Mouse (Mus musculus) embryo, embryonic 10.5 days (tissue): Measurements from ENCODE around the gene 1190005I06Rik.

Experiments used
- DNase-seq: peaks from one replicate; pipeline ENCODE4 v3.0.0-alpha.2; 2015; ENCODE audit warnings: low spot score

1190005I06Rik gene

DNA sequence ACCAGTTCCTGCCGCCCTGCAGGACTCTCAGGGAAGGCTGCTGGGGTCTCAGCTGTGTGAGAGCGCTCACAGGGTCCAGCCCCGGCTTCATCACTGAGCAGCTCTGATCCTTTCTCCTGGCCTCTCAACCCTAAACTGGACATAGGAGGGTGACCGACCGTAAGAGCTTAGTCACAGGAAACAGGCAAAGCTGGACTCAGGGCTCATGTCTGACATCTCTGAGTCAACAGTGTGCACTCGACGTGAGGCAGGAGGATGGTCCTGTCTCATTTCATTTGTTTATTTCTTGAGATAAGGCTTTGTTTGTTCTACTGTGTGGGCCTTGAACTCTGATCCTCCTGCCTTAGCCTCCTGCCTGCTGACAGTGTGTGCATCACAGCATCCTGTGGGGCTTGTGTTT is 27.0 kb downstream of the 1190005I06Rik start:
- no peak for DNase-seq

DNA sequence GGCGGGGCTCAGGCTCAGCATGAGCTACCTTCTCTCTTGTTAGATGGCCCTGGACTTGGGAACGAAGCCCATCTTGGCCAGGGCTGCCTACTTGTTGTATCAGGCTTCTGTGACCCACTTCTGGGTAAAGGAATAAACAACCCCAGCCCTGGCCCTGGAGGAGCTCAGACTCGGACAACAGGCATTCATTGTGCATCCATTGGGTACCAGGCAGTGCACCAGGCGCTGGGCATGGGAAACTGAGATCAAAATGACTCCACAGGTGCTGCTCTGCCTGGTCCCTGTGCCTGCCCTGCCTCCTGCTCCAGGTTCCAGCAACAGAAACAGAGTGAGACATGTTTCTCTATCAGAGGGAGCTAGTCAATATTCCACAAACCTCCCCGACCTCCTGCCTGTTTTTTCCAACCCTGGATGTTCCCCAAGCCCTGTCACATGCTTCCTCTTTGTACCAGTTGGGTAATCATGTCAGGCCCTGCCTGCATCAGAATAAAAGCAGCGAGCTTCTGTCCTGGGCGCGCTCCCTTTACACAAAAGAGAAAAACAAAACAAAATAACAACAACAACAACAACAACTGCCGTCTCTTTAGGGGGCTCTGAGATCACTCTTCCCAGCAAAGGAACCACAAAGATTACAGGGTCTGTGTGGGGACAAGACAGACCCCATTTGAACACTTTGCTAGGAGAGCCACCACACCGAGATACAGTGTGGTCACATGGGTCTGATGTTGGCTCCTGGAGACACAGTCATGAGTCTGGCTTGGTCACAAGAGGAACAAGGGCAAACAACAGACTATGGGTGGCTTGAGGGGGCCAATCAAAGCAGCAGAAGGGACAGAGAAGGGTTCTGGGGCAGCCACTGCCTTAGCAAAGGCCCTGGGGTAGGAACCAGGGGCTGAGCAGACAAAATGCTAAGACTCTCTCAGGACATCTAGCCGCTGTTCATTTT is 27.9 kb downstream of the 1190005I06Rik start:
- no peak for DNase-seq

GRCm38 (mm10) chr8:120618110-120618509 is 29.3 kb downstream of the 1190005I06Rik start:
- DNase-seq = peak; percentile 95

DNA sequence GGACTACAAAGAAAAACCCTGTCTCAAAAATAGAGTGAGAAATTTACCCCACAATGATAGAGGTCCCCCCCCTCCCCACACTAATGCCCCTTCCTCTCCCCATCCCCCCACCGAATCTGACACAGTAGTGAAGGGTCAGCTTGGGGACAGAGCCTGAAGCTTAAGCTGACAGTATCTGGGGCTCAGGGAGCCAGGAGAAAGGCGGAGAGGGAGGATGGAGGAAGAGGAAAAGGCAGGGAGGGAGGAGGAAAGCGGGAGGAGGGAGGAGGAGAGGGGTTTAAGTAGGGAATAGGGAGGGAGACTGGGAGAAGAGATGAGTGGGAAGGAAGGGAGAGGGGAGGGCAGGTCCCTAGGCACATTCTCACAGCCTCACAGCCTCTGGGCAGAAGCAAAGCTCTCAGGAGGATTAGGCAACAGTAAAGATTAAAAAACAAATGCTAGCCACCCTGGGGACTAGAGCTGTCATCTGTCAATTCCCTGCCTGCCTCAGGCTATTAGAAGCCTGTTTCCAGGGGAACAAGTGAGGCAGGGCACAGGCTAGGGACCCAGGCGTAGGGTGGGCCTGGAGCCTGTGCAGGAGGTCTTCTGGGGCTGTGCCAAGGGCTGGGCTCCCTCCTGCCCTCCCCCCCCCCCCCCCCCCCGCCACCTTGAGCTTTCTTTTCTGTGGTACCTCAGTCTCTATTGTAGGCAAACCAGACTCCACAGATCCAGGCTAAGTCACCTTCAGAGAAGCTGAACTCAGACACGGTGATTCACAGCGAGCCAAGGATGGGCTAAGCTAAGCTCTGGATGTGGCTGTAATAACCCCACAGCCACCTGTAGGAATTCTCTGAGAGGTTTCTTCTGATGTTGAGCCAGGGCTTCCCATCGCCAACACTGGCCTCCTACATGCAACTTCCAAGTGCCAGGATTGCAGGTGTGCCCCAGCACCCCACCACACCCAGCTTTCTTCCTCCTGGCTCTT is 30.5 kb downstream of the 1190005I06Rik start:
- peak; percentile 64 for DNase-seq

GRCm38 (mm10) chr8:120614491-120614890 is 32.9 kb downstream of the 1190005I06Rik start:
- no peak for DNase-seq

DNA sequence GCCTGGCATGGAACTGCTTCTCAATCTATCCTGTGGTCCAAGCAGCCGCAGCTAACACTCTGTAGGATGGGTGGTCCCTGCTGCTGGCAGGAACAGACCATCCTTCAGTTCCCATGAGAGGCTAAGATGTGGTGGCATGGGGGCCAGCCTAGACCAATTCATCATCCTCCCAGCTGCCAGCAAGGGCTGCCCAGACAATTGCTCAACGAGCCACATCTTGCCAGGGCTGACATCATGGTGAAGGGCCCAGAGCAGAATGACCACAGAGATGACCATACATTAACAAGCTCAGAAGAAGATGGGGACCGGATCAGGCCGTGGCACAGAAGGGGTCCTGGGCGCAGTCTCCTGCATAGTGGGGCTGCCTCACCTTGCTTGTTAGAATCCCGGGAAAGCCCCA is 36.6 kb downstream of the 1190005I06Rik start:
- DNase-seq = no peak

GRCm38 (mm10) chr8:120607885-120608284 is 39.5 kb downstream of the 1190005I06Rik start:
- peak; percentile 88 for DNase-seq

GRCm38 (mm10) chr8:120607460-120607859 is 40.0 kb downstream of the 1190005I06Rik start:
- no peak for DNase-seq

DNA sequence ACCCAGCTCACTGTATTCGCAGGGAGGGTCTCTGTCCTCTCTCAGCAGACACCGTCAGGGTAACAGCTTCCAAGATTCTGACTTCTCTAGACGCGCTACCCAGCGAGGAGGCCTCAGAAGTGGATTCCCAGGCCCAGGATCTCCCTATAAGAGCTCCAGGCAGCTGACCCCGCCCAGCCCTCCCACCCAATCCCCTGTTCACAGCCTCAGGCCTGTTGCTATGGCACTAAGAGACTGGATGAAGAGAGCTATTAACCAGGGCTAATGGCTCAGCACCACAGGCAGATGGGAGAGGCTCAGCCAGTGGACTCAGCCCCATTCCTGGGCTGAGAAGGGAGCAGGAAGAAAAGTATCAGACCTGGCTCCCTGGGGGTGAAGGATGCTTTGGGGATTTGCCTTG is 44.8 kb downstream of the 1190005I06Rik start:
- DNase-seq = peak; percentile 66

GRCm38 (mm10) chr8:120599504-120599903 is 47.9 kb downstream of the 1190005I06Rik start:
- DNase-seq = peak; percentile 73

- peak; percentile 47 for DNase-seq
These were observed 48.9 kb downstream of the 1190005I06Rik start for GRCm38 (mm10) chr8:120598579-120598978.

- DNase-seq = peak; percentile 85
These were observed 51.5 kb downstream of the 1190005I06Rik start for GRCm38 (mm10) chr8:120595963-120596362.

- peak; percentile 21 for DNase-seq
These were observed 52.9 kb downstream of the 1190005I06Rik start for GRCm38 (mm10) chr8:120594571-120594970.

GRCm38 (mm10) chr8:120591587-120592292 is 55.7 kb downstream of the 1190005I06Rik start:
- no peak for DNase-seq

GRCm38 (mm10) chr8:120589921-120590320 is 57.5 kb downstream of the 1190005I06Rik start:
- DNase-seq = no peak

GRCm38 (mm10) chr8:120588908-120589771 is 58.3 kb downstream of the 1190005I06Rik start, which contains the start of gene Gins2:
TSS of gene Gins2 (minus strand) at chr8:120589304.
- peak; percentile 100 for DNase-seq

- no peak for DNase-seq
These were observed 61.9 kb downstream of the 1190005I06Rik start for GRCm38 (mm10) chr8:120585521-120585920.

- no peak for DNase-seq
These were observed 65.6 kb downstream of the 1190005I06Rik start for GRCm38 (mm10) chr8:120581811-120582210.

GRCm38 (mm10) chr8:120581329-120581728 is 66.1 kb downstream of the 1190005I06Rik start:
- no peak for DNase-seq

DNA sequence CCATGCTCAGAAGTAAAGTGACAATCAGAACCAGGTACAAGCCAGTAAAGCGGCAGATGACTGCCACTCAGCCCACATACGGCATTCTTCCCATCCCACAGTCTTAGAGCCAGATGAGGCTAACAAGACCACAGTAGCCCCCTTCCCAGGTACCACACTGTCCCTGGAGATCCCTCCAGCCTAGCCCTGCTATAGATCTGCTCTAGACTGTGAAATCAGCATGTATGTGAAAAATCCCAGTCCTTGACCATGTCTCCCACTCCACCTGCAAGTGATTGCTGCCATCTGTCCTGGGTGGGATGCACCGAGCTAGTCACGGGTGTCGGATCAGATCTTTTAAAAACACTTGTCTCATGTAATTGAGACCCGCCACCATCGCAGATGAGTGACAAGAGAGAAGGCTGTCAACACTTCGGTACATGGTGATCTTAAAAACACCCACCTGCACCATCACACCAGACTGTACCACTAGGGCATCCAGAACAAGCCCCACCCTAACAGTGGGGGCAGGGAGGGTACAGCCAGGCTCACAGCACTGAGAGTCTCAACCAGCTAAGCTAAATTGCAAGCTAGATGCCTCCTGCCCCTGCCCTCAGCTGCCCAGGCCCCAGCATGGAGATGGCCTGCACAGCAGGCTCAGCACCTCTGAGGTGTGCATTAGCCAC is 67.0 kb downstream of the 1190005I06Rik start:
- DNase-seq = no peak
